Mouse (Mus musculus) forebrain, embryonic 16.5 days (tissue): ENCODE measurements at regions not wholly inside any gene's neighbourhood (a gene's known extent, or its start where the extent isn't known, plus 50 kb on each side); places are given as distances from the start of the nearest gene placed in this dataset.

Experiments used
- ATAC-seq: fragments of 200-750 bp; cut with Nextera tagmentation; 2 replicates; pipeline ENCODE4 v1.8.0; 2017; ENCODE audit warnings: mild to moderate bottlenecking, moderate library complexity
- H3K27ac ChIP-seq: fragments of 300-500 bp; sonication (generic); 2 replicates; pipeline ENCODE4 v1.5.1; 2014; ENCODE audit warnings: low read length, control low read depth
- H3K27me3 ChIP-seq: fragments of 300-500 bp; sonication (generic); replicated peaks from 2 replicates; pipeline ENCODE4 v1.6.1; 2014; ENCODE audit warnings: low read length; ENCODE audit not compliant: control insufficient read depth, insufficient read depth
- H3K36me3 ChIP-seq: fragments of 300-500 bp; sonication (generic); 2 replicates; pipeline ENCODE4 v1.6.1; 2014; ENCODE audit not compliant: control insufficient read depth, insufficient read depth
- H3K4me1 ChIP-seq: fragments of 300-500 bp; sonication (generic); replicated peaks from 2 replicates; pipeline ENCODE4 v1.6.1; 2014; ENCODE audit warnings: low read length; ENCODE audit not compliant: control insufficient read depth, insufficient read depth
- H3K4me2 ChIP-seq: fragments of 300-500 bp; sonication (generic); 2 replicates; pipeline ENCODE4 v1.6.1; 2014; ENCODE audit warnings: mild to moderate bottlenecking, low read length, control low read depth
- H3K4me3 ChIP-seq: fragments of 300-500 bp; sonication (generic); replicated peaks from 2 replicates; pipeline ENCODE4 v1.5.1; 2014; ENCODE audit warnings: mild to moderate bottlenecking, low read length, control low read depth
- H3K9ac ChIP-seq: fragments of 300-500 bp; sonication (generic); replicated peaks from 2 replicates; pipeline ENCODE4 v1.6.1; 2014; ENCODE audit warnings: low read depth, low read length, control low read depth
- H3K9me3 ChIP-seq: fragments of 300-500 bp; sonication (generic); 2 replicates; pipeline ENCODE4 v1.6.1; 2016; ENCODE audit warnings: low read length; ENCODE audit not compliant: control insufficient read depth
- WGBS: fragments of 180-500 bp; shearing (Covaris S2); extraction: QIAGEN DNeasy Blood & Tissue Kit; methylation state at CpG from one replicate; pipeline ENCODE4 v1.1.7; 2014; 5-methylcytosine and 5-hydroxymethylcytosine counted together

GRCm38 (mm10) chr6:51144762-51145161 lies 287.7 kb upstream of the Nfe2l3 start:
- Histone ChIP-seq H3K4me3 (no peak overlapping the region), H3K36me3 (no peaks in the 10 kb centered on the region), H3K27me3 (no peaks in the 10 kb centered on the region), H3K4me2 (no peak overlapping the region), H3K4me1 (no peaks in the 10 kb centered on the region), H3K9me3 (no peaks in the 10 kb centered on the region), H3K9ac (no peak overlapping the region), H3K27ac (no peak overlapping the region)
- ATAC-seq, result no peak
- WGBS, result 81% methylated on average over 11 of the region's 11 CpGs

- no peaks in the 10 kb centered on the region for H3K9me3 ChIP-seq
- no peak overlapping the region for H3K4me3 ChIP-seq
- H3K27ac ChIP-seq, result no peak overlapping the region
- WGBS, result 87% methylated on average over 4 of the region's 4 CpGs
- H3K9ac ChIP-seq, result no peak overlapping the region
- H3K36me3 ChIP-seq, result no peaks in the 10 kb centered on the region
- no peak for ATAC-seq
- H3K4me1 ChIP-seq, result no peaks in the 10 kb centered on the region
- no peak overlapping the region for H3K4me2 ChIP-seq
- H3K27me3 ChIP-seq, result no peaks in the 10 kb centered on the region
These were observed 286.6 kb upstream of the Nfe2l3 start for GRCm38 (mm10) chr6:51145863-51146262.

GRCm38 (mm10) chr6:51148821-51149220 lies 283.6 kb upstream of the Nfe2l3 start:
- Histone ChIP-seq H3K9ac (no peak overlapping the region), H3K27ac (no peak overlapping the region), H3K27me3 (no peaks in the 10 kb centered on the region), H3K4me3 (no peak overlapping the region), H3K36me3 (no peaks in the 10 kb centered on the region), H3K9me3 (no peaks in the 10 kb centered on the region), H3K4me1 (no peaks in the 10 kb centered on the region), H3K4me2 (no peak overlapping the region)
- 91% methylated on average over 9 of the region's 9 CpGs for WGBS
- ATAC-seq, result no peak

- 80% methylated on average over 2 of the region's 2 CpGs for WGBS
- ATAC-seq, result no peak
- no peak overlapping the region for H3K4me2 ChIP-seq
- H3K4me3 ChIP-seq, result no peak overlapping the region
- no peaks in the 10 kb centered on the region for H3K27me3 ChIP-seq
- H3K36me3 ChIP-seq, result no peaks in the 10 kb centered on the region
- no peaks in the 10 kb centered on the region for H3K4me1 ChIP-seq
- no peak overlapping the region for H3K27ac ChIP-seq
- H3K9me3 ChIP-seq, result no peaks in the 10 kb centered on the region
- H3K9ac ChIP-seq, result no peak overlapping the region
These were observed 282.4 kb upstream of the Nfe2l3 start for GRCm38 (mm10) chr6:51150066-51150465.

- ATAC-seq, result no peak
- WGBS, result 89% methylated on average over 7 of the region's 7 CpGs
- no peak overlapping the region for H3K4me2 ChIP-seq
These were observed 282.0 kb upstream of the Nfe2l3 start for GRCm38 (mm10) chr6:51150486-51150885.

GRCm38 (mm10) chr6:51150916-51151315 lies 281.6 kb upstream of the Nfe2l3 start:
- ATAC-seq, result no peak
- Histone ChIP-seq H3K36me3 (no peaks in the 10 kb centered on the region), H3K9ac (no peak overlapping the region), H3K4me1 (no peaks in the 10 kb centered on the region), H3K27me3 (no peaks in the 10 kb centered on the region), H3K4me3 (no peak overlapping the region), H3K9me3 (no peaks in the 10 kb centered on the region), H3K27ac (no peak overlapping the region), H3K4me2 (no peak overlapping the region)
- 76% methylated on average over 2 of the region's 2 CpGs for WGBS

More at GRCm38 (mm10) chr6:51150486-51150885, 282.0 kb upstream of the Nfe2l3 start:
- Histone ChIP-seq H3K27me3 (no peaks in the 10 kb centered on the region), H3K4me3 (no peak overlapping the region), H3K9me3 (no peaks in the 10 kb centered on the region), H3K9ac (no peak overlapping the region), H3K4me1 (no peaks in the 10 kb centered on the region), H3K36me3 (no peaks in the 10 kb centered on the region), H3K27ac (no peak overlapping the region)

GRCm38 (mm10) chr6:51156836-51157370 lies 275.6 kb upstream of the Nfe2l3 start:
- H3K27ac ChIP-seq, result no peak overlapping the region
- ATAC-seq, result no peak
- H3K9me3 ChIP-seq, result no peaks in the 10 kb centered on the region
- H3K9ac ChIP-seq, result no peak overlapping the region
- H3K27me3 ChIP-seq, result no peaks in the 10 kb centered on the region
- H3K4me1 ChIP-seq, result 0 out of 2 replicates have a peak, but pooled peaks cover 3% of the 10 kb centered on the region
- WGBS, result 77% methylated on average over 8 of the region's 8 CpGs
- no peak overlapping the region for H3K4me3 ChIP-seq
- no peak overlapping the region for H3K4me2 ChIP-seq
- no peaks in the 10 kb centered on the region for H3K36me3 ChIP-seq

- no peaks in the 10 kb centered on the region for H3K9me3 ChIP-seq
- H3K4me1 ChIP-seq, result 0 out of 2 replicates have a peak, but pooled peaks cover 3% of the 10 kb centered on the region
- H3K9ac ChIP-seq, result no peak overlapping the region
- H3K4me3 ChIP-seq, result no peak overlapping the region
- no peak overlapping the region for H3K27ac ChIP-seq
- no peak for ATAC-seq
- 94% methylated on average over 6 of the region's 6 CpGs for WGBS
- H3K27me3 ChIP-seq, result no peaks in the 10 kb centered on the region
- H3K4me2 ChIP-seq, result no peak overlapping the region
- no peaks in the 10 kb centered on the region for H3K36me3 ChIP-seq
These were observed 271.3 kb upstream of the Nfe2l3 start for GRCm38 (mm10) chr6:51161149-51161548.

GRCm38 (mm10) chr6:51162208-51163082 lies 270.0 kb upstream of the Nfe2l3 start:
- no peak overlapping the region for H3K27ac ChIP-seq
- no peaks in the 10 kb centered on the region for H3K4me1 ChIP-seq
- H3K27me3 ChIP-seq, result no peaks in the 10 kb centered on the region
- WGBS, result 18% methylated on average over 14 of the region's 14 CpGs
- H3K4me2 ChIP-seq, result no peak overlapping the region
- H3K9me3 ChIP-seq, result no peaks in the 10 kb centered on the region
- no peaks in the 10 kb centered on the region for H3K36me3 ChIP-seq
- no peak overlapping the region for H3K4me3 ChIP-seq
- no peak overlapping the region for H3K9ac ChIP-seq
- peak; percentile 74 for ATAC-seq
